Mouse (Mus musculus) adrenal gland, postnatal 14 days (tissue): ENCODE measurements around the gene Cfap46. TPM values are rescaled to one million over a fixed set of nuclear protein-coding genes. Genes with fewer than 3 reads are reported as not detected.

Experiments used
- DNase-seq: peaks from one replicate; pipeline ENCODE4 v3.0.0; 2021; ENCODE audit warnings: mixed read lengths
- total RNA-seq: library from RNA; stranded (reverse); gene quantifications from 2 replicates; pipeline ENCODE4 v1.2.3, GENCODE M21; 2021

The Cfap46 gene
- total RNA-seq, 1 experiment from 2014 or later = 0.48 TPM

DNA sequence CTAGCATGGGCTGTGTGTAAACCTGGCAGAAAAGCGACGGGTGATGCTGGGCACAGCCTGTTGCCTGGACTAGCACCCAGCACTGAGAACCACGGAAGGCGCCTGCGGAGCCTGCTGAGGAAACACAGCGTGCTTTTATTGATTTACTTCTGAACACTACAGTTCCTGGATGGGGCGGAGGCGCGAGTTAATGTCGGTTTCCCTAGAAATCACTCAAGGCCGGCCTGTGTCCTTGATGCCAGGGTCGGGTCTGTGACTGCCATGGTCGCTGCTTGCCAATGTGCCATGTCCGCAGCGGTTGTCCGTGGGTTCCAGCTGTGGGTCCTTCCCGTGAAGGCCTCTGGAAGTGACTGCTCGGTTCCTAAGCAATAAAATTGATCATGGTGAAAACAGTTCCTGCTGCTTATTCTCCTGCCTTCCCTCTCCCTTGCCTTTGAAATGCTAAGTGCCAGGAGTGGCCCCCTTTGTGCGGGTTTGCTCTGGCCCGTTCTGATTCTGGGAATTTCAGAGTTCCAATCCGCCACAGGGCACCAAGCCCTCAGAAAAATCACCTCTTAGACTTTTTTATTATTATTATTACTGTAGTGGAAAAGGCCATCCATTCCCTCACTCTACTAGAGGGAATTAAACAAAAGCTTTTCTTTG lies 104.2 kb downstream of the Cfap46 start:
- peak; percentile 29 for DNase-seq

DNA sequence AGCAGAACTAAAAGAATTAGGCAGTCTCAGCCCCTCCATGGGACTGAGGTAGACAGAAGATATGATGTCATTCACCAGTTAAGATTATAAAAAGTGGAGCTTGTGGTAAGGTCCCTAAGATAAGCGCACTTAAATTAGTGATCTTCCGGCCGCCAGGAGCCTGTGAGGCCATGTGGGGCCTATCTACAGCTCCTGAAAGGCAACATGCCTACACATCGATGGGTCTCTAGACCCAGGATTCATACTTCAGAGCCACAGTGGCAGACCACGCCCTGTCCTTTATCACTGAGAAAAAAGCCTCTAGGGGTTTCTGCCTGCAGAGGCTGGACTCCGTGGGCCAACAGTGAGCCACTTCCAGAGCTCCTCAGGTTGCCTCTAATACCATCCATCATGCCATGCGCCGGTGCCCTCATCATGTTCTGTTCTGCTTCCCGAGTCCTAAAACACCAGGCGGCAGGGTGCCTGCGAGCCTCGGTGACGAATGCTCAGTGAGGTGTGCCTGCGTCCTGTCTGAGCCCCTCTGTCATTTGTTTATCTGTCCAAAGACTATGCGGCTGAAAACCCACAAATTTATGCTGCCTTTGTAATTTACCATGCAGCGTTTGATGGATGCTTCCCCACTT lies 107.4 kb downstream of the Cfap46 start:
- DNase-seq = no peak

DNA sequence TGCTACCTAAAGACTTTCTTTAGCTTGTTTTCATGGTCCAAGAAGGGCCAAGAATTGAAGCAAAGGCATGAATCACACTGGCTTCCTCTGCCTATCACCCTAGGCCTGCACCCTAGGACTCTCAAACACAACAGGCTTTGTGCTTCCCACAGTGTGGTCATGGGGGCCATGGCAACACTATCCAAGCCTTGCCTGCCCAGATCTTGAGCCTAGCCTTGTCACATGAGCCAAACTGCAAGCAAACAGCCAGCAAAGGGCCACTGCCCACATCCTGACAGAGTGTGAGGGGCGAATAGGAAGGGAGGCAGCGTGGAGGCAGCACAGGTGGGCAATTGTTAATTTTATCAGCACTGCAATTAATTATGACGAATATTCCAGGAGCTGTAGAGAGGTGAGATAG lies 111.0 kb downstream of the Cfap46 start:
- no peak for DNase-seq

DNA sequence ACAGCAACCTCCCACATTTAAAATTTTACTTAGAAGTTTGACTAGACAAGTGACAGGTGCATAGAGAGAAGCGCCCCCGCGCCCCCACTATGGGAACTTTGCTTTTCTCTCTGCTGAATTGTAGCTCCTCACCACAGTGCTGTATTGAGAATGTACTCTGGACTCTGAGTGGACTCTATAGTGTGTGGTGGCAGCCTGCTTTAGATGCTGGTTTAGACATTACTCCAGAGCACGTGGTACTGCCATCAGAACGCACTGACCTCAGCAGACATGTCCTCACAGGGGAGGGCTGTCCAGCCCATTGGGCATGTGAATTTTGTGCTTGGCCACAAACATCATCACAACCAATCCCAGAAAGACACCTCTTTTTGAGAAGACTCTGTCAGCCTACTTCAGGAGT lies 112.8 kb downstream of the Cfap46 start:
- no peak for DNase-seq

DNA sequence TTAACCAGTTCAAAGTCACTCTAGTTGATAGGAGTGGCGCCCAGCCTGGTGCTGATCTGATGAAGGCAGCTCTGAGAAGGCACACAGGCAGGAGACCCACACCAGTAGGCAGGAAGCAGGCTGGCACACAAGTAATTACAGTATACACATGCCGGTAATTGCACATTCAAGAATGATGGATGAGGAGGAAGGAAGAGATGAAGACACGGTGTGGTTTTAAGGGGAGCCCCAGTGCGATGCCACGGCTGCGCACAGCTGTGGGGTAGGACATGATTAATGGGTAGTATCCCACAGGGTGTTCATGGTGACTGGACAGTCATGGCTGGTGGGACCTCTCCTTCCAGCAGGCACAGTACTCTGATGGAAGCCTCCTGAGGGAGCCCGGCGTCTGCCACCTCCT lies 117.1 kb downstream of the Cfap46 start:
- no peak for DNase-seq

DNA sequence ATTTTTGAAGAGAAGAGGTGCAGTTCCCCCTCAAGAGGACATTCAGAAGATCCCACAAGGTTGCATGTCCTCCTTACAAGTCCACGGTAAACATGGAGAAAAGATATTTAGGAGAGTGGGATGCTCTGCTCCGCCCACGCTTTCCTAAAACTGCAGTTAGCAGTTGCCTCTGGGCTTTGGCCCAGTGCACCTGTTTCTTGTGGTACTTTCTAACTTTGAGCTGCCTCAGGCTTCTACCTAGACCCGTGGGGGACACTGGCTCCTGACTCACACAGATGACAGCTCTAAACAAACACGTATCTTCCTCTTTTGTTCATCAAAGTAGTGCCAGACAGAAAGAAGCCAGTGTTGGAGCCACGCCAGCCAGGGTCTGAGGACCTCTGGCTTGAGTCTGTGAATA lies 117.6 kb downstream of the Cfap46 start:
- no peak for DNase-seq

DNA sequence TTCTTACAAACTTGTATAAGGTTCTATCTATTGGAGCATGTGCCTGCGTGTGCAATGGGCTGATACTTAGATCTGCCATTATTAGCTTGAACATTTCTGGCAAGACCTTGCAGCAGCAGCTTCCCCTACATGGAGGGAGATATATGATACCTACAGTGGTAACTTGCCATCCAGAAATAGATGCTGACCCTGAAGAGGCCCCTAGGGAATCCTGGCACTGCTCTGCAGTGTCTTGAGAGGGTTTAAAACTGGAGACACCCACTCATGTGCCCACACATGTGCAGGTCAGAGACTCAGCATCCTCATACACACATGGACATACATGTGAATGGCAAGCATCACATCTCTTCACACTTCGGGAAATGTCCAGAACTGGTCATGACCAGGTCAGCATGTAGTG lies 119.5 kb downstream of the Cfap46 start:
- no peak for DNase-seq

DNA sequence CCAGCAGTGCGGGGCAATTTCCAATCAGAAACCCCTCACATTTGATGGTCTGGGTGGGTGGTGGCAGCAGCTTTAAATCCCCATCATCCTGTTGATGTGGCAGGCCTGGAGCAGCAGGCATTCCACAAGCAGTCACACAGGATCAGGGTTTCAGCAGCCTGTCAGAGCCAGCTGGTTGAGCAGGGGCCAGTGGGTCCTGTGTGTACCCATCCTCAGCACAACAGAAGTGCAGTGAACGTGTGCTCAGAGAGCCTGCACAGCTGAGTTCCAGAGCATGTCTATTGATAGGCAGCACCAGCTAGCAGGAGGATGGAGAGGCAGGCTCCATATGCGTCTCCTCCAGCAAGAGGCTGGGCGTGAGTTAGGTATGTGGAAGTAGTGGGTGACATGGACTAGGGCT lies 120.2 kb downstream of the Cfap46 start:
- no peak for DNase-seq

DNA sequence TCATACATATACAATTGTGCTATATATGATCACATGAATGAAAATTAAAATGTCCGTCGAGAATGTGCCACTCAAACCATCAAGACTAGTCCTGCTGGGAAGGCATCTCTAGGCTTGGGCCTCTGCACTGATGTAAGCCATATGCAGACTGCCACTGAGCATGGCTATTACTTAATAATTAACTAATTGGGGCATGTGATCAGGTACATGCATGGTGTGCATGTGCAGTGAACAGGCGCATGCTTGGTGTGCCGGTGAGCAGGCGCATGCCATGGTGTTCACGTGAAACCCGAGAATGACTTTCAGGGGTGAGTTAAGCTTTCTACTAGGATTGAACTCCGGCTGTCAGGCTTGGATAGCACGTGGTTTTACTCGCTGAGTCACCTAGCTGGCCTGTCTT lies 124.0 kb downstream of the Cfap46 start:
- DNase-seq = no peak

DNA sequence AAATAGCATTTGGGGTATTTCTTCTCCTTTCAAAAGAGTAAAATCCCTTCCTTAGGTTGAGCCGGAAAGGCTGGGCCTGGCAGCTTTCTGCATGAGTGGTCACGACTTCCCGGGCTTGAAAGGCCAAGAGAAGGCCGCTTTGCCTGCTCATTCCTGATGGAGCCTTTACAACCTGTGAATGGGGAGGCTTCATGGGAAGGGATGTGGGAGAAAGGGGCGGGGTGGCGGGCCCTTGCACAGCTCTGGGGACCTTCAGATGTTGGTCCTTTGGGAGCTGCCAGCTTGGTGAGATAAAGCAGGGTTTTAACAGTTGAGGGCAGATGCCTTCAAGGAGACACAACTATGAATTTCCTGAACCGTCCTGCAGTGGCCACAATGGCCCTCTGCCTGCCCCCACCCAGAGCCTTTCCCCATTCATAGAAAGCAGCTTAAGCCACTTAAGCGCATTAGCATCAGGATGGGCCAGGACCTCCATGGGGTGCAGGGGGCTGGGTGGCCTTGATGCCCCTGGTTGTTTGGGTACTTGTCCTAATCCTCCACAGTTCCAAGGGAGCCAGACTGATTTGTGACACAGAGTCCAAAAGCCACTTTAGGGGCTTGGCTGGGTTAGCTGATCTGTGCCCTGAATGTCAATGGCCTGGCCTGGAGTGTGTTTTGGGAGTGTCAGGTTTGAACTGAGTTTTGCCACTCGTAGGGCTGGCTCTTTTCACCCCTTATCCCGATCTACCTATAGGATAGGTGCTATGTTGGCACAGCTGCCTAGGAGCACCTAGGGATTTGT lies 126.7 kb downstream of the Cfap46 start:
- no peak for DNase-seq

DNA sequence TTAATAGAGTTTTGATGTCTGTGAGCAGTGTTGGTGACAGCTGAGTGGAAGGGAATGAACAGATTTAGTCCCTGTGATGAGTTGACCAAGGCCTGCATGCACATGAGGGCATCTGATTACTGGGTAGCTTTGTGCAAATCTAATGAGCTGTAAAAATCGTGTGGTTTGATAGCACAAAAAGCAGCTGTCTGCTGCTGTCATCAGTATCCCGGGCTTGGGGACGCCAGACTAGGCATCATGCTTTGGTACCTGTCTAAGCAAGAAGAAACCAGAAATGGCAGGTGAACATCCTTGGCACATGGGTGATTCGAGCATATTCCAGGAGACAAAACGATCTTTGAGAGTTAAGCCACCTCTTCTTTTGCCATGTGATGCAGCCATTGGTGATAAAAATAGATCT lies 127.3 kb downstream of the Cfap46 start:
- DNase-seq = no peak

DNA sequence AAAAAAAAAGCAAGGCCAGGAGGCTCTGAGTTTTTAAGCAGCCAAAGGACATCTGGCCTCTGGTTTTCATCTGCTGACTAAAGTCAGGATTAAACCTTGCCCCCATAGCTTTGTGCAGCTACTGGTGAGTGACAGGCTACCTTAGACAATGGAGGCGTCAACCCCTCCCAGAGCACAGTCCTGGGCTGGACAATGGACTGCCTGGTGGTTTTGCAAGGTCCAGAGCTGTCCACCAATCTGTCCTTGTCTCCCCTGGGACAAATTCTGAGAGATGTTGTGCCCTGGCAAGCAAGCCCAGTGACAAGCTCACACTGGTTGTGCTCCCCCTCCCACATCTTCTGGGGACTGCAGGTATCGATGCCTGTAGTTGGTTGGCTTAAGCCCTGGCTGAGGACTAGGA lies 132.1 kb downstream of the Cfap46 start:
- DNase-seq = no peak

Other genes with a start within 250 kb of the Cfap46 start
- not detected in 2 replicates for gene Nkx6-2, start 101.0 kb downstream of the Cfap46 start, total RNA-seq
- 2.9 and 3.6 TPM in 2 replicates for gene Adgra1, start 150.4 kb upstream of the Cfap46 start, total RNA-seq
- 0.63 and 0.71 TPM in 2 replicates for gene Kndc1, start 210.9 kb upstream of the Cfap46 start, total RNA-seq